Mouse (Mus musculus) MEL (cell line): ENCODE results near the gene Prkg2.

Source experiments
- CTCF ChIP-seq, 3 experiments: IDR thresholded peaks in 2 of 3; conservative IDR thresholded peaks in 1 of 3; 2 replicates each; pipeline ENCODE4 v1.5.1; 2011 to 2012; ENCODE audit warnings: low read length in 3 of 3, low read depth in 2 of 3, mild to moderate bottlenecking in 2 of 3, improper control_type of control experiment in 1 of 3, inconsistent platforms in 1 of 3, mixed read lengths in 1 of 3, moderate library complexity in 1 of 3; ENCODE audit not compliant: control insufficient read depth in 1 of 3, insufficient read depth in 1 of 3, poor library complexity in 1 of 3, severe bottlenecking in 1 of 3
- POLR2A ChIP-seq, 2 experiments: IDR thresholded peaks; 2 replicates each; pipeline ENCODE4 v1.6.1; 2011 to 2012; ENCODE audit warnings: low read length in 2 of 2, mild to moderate bottlenecking in 2 of 2, control low read depth in 1 of 2, improper control_type of control experiment in 1 of 2, low read depth in 1 of 2, moderate library complexity in 1 of 2; ENCODE audit not compliant: control insufficient read depth in 1 of 2, insufficient read depth in 1 of 2, poor library complexity in 1 of 2

GRCm38 (mm10) chr5:99019709-99020108, 17.4 kb downstream of the Prkg2 start:
- no peak for TF ChIP-seq CTCF (IDR thresholded peaks at IDR 0.05 in 2 of 3, conservative IDR thresholded peaks at IDR 0.05 in 1 of 3; ENCODE audit: control insufficient read depth in 1 of 3, insufficient read depth in 1 of 3, low read depth in 2 of 3, low read length in 3 of 3, poor library complexity in 1 of 3, severe bottlenecking in 1 of 3)
- TF ChIP-seq POLR2A (IDR thresholded peaks at IDR 0.05; ENCODE audit: control insufficient read depth in 1 of 2, insufficient read depth in 1 of 2, low read depth in 1 of 2, low read length in 2 of 2, poor library complexity in 1 of 2): no peak
